Mouse (Mus musculus) frontal cortex, adult (tissue): Measurements from ENCODE around the gene Hist1h4a.

Source experiments
- ATAC-seq: cut with Nextera tagmentation; 2 replicates; pipeline ENCODE4 v1.9.2; 2017; ENCODE audit warnings: mild to moderate bottlenecking, moderate library complexity, mixed read lengths; ENCODE audit not compliant: low TSS enrichment

Hist1h4a gene

DNA sequence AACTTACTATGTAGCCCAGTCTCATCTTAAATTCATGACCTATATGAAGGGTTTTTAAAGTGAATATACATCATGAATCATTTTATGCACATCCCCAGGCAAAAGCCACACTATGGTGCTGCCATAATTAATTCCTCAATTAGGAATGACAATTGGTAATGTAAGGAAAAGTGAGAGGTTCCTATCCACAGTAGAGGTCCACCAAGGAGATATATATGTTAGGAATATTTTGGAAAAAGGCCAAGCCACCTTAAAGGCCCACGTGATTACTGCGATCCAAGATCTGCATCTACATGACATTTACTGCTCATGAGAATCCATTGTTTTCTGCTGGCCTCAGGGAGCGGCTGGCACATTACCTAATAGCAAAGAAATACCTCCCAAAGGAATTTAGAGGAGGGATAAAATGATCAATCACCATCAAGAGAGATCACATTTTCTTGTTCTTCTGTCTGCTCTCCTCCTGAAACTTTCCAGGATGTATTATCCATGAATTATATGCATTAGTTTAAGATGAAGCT is 1.7 kb downstream of the Hist1h4a start:
- ATAC-seq: no peak

DNA sequence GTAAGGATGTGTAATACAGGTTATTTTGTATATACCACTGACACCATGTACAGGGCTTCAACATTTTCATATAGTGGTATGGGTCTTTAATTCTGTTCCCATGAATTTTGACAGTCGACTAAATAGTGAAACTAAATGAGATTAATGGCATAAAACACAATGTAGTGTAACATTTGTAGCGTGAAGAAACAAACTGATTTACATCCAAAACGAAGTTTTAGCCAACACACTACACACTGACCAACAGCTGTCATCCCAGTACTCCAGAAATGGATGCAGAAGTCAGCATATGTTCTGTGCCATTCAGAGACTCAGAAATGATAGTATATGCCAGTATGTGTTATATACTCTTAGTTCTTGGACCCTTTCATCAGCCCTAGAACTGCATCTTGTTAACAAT is 3.1 kb downstream of the Hist1h4a start:
- no peak for ATAC-seq

GRCm38 (mm10) chr13:23757211-23757773 is 3.7 kb downstream of the Hist1h4a start:
- no peak for ATAC-seq

DNA sequence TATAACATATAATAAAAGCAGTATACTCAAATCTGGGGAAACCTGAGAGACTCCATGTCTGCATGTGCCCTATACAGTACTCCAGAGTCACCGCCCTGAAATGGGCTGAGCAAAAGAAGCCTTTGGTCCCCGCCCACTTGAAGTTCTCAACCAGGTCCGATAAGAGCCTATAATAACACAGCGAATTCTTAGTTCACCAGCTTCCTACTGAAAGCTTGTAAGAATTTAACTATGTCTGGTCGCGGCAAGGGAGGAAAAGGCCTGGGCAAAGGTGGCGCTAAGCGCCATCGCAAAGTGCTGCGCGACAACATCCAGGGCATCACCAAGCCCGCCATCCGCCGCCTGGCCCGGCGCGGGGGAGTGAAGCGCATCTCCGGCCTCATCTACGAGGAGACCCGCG is 4.2 kb downstream of the Hist1h4a start, which contains the start of gene Hist1h4b:
Gene Hist1h4b, plus strand, starts transcription at position 224 of the 400 bp plus-strand sequence.
- peak; percentile 73 for ATAC-seq

DNA sequence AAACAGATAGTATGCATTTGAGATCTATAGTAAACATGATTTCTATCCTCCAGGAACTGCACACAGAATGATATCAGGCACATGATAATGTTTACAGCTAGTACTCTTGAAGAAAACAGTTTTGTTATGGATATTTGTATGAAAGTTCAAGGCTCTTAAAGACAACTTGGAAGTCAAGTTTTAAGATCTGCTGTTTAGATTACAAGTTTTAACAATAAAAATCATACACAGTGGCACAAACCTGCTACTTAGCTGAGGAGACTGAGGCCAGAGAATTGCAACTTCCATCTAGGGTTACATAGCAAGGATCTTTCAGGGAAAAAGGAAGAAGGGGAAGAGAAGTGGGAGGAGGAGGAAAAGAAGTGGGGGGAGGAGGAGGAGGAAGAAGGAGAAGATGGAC is 6.0 kb downstream of the Hist1h4a start:
- no peak for ATAC-seq

DNA sequence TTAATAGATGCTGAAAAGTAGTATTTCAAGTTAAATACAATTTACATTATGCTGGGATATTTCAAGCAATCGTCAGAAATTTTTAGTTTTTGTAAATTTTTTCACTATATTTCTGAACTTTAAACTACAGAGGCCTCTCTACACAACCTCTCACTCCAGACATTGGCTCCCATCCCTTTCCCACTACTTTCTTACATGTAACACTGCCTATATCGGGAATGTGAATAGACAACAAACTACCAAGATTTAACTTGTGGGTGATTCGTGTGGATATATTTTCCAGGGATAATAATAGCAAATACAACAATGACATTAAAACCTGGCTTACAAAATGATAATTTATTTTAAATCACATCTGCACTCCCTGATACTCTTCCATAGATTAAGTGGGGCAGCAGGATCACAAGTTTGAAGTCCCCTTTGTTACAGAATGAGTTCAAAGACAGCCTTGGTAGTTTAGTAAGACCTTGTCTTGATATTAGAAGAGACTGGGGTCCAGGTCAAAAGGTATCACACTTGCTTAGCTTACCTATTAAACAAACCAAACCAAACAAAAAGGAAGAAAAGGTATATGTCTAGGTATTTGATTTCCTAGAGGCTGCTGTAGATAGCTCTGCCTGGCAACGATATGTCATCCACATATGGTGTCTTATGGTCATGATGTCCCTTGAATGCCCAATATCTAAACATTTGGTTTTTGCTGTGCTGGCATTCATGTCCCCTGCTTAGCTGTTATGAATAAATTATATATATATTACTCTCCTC is 7.5 kb downstream of the Hist1h4a start:
- ATAC-seq: no peak

DNA sequence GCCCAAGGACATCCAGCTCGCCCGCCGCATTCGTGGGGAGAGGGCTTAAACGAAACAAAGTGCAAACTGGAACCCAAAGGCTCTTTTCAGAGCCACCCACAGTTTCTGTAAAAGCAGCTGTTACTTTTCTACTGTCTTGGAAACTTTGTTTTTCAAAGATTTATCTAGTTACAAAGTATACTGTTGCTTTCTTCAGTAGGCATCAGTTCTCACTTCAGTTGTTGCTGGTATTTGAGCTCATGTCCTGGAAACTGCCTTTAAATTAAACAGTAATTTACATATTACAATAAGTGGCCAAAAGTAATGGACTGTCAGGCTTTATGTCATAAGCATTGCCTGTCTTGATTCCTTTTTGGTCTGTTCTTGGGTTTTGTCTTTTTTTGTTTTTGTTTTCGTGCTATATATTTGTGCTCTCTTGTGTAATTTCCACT is 8.3 kb downstream of the Hist1h4a start:
- ATAC-seq: no peak

GRCm38 (mm10) chr13:23752067-23752741 is 8.8 kb downstream of the Hist1h4a start, which contains the start of gene Hist1h3b:
Gene Hist1h3b (plus strand): TSS chr13:23752267.
- ATAC-seq: peak; percentile 86

DNA sequence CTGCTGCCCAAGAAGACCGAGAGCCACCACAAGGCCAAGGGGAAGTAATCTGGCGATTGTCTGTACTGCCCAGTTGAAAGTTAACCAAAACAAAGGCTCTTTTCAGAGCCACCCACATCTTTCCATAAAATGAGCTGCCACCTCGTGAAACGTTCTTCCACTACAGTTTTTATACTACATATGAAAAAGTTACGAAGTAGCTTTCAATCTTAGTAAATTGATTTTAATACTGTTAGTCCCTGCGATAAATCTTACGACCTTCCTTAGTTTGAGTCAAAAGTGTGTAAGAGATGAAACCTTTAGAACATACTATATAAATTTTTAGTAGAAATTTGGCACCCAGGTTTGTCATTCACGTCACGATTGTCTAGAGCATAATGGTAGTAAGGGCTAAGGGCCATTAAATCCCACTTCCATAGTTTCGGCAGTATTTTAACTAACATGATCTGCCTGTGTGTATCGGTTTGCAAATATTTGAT is 9.5 kb downstream of the Hist1h4a start:
- ATAC-seq: no peak

GRCm38 (mm10) chr13:23750839-23751477 is 10.1 kb downstream of the Hist1h4a start, which contains the start of gene Hist1h2ab:
Gene Hist1h2ab (plus strand): TSS chr13:23751126.
- ATAC-seq: peak; percentile 73

DNA sequence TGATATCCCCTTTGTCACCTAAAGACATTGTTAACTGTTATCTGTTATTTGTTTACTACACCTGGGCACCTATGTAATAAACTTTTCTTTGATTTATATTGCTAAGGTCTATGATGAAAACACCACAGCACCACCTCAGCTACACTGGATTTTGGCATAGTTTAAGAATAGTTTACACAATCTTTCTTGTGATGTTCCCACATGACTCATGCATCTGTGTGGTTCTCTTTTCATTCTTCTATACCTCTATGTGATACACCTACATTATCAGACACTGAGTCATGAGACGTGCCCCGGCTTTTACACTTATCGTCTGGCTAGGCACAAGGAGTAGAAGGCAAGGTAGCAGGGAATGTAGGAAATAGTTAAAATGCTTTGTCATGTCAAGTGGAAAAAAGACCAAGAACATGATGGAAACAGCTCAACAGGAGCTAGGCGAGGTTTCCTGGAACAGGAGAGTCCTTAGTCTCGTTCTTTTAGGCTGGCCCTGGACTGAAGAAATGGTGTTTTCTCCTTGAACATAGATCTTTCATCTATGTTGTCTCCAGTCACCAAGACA is 11.4 kb downstream of the Hist1h4a start:
- no peak for ATAC-seq

GRCm38 (mm10) chr13:23747892-23748288 is 13.1 kb downstream of the Hist1h4a start:
- no peak for ATAC-seq

DNA sequence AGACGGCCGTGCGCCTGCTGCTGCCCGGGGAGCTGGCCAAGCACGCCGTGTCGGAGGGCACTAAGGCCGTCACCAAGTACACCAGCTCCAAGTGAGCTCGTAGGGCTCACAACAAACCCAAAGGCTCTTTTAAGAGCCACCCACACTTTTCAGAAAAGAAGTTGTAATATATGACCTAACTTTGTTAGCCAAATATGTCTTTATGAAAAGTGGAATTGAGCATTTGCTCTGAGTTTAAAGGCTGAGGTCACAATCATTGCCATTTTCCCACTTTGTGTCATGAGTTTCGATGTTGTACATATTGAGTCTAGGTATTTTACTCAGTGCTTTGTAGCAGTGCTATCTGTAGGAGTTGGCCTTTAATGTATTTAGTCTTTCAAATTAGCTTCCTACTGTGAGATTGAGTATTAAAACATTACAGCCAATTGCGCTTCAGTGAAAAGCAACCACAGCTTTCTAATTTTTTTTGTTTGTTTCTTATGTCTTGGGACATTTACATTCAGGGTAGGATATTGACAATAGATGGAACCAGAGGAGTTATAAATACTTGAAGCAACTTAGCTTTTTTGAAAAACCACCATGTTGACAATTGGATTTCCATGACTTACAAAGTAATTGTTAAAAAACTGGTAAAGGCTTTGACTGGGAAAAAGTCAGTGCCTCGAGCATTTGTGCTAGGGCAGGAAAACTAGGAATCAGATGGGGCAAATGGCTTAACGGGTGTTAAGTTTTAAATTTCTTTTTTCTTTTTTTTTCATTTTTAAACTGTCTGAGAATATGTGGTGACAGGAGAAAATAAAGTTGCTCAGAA is 13.7 kb downstream of the Hist1h4a start:
- no peak for ATAC-seq

GRCm38 (mm10) chr13:23746201-23747080 is 14.6 kb downstream of the Hist1h4a start, which contains the start of gene Hist1h2bb:
Gene Hist1h2bb (plus strand): TSS chr13:23746734.
- ATAC-seq: peak; percentile 97

DNA sequence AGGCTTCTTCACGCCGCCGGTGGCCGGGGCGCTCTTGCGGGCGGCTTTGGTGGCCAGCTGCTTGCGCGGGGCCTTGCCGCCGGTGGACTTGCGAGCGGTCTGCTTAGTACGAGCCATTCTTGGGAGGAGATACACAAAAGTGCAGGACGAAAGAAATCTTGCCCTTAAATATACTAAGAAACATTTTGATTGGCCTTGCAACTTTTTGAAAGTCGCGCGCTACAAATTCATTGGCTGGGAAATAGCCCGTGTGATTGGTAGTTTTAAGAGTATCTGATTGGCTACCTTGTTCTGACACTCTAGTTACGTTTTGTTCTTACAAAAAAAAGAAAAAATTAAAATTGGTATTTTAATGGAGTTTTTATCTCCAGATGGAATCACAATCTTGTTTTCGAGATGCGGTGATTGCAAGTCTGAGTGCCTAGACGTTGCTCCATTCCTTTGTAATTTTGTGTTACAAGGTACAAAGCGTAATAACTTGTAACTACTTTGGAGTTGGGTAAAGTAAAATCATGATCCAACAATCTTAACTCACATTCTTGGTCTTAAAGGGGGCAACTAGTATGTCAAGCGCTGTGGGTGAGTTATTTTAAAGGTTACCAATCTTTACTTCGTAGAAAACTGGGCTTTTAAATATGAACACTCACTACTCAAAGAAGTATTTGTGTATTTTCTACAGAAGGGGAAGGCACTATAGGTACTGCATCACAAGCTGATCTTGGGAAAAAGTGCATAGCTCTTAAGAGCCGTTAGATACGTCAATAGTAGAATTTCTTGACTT is 15.5 kb downstream of the Hist1h4a start, which contains the start of gene Hist1h3c:
Gene Hist1h3c, minus strand, starts transcription at position 222 of the 781 bp plus-strand sequence.
- ATAC-seq: peak; percentile 71

- no peak for ATAC-seq
Observed at GRCm38 (mm10) chr13:23744421-23745380, 16.3 kb downstream of the Hist1h4a start.

DNA sequence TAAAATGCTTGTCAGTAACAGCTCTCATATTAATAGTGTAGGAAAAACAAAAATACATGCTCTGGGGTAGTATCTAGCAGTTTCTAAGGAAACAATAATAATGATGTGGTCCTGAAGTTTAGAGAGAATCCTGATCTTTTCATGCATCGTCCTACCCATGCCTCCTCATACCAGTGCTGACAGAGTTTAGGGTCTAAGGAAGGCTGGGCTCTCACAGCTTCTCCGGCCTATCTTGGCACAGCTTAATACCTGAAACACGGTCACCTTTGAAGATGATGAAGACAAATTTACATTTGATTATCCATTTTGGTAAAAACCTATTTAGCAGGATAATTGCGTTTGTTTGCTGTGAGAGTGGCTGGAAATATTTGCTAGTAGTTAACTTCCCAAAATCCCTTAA is 17.1 kb downstream of the Hist1h4a start:
- ATAC-seq: no peak
